Mouse (Mus musculus): ENCODE data around the gene Vwc2l. TPM values are rescaled to one million over a fixed set of nuclear protein-coding genes. Genes with fewer than 3 reads are reported as not detected.

Vwc2l gene
- polyA plus RNA-seq, 1 experiment = not detected

- Histone ChIP-seq H3K4me1 (ENCODE audit: control insufficient read depth, insufficient read depth, insufficient read length, low read length) (no peaks in the 10 kb centered on the region), H3K4me3 (ENCODE audit: low read depth, low read length) (no peak overlapping the region), H3K36me3 (ENCODE audit: control insufficient read depth, insufficient read depth, low read length) (no peaks in the 10 kb centered on the region), H3K27ac (ENCODE audit: insufficient read depth, low read depth, low read length) (no peak overlapping the region), H3K27me3 (ENCODE audit: control insufficient read depth, insufficient read depth, low read length) (no peaks in the 10 kb centered on the region)
- no peak for TF ChIP-seq CTCF (IDR thresholded peaks at IDR 0.05; ENCODE audit: extremely low read depth, insufficient read length, insufficient replicate concordance, low read depth, low read length)
- no peak for TF ChIP-seq POLR2A (IDR thresholded peaks at IDR 0.05; ENCODE audit: low read depth, low read length)
- WGBS = 70% methylated on average over 4 of the region's 4 CpGs
Observed at GRCm38 (mm10) chr1:70795094-70795493, 69.6 kb downstream of the Vwc2l start.

GRCm38 (mm10) chr1:70803401-70803800 is 77.9 kb downstream of the Vwc2l start:
- TF ChIP-seq POLR2A (IDR thresholded peaks at IDR 0.05; ENCODE audit: low read depth, low read length) (no peak), CTCF (IDR thresholded peaks at IDR 0.05; ENCODE audit: extremely low read depth, insufficient read length, insufficient replicate concordance, low read depth, low read length) (no peak)
- no peak overlapping the region for H3K27ac ChIP-seq (ENCODE audit: insufficient read depth, low read depth, low read length)
- WGBS = 75% methylated on average over 3 of the region's 3 CpGs
- H3K4me1 ChIP-seq (ENCODE audit: control insufficient read depth, insufficient read depth, insufficient read length, low read length) = no peaks in the 10 kb centered on the region
- H3K27me3 ChIP-seq (ENCODE audit: control insufficient read depth, insufficient read depth, low read length) = no peaks in the 10 kb centered on the region
- H3K36me3 ChIP-seq (ENCODE audit: control insufficient read depth, insufficient read depth, low read length) = no peaks in the 10 kb centered on the region
- H3K4me3 ChIP-seq (ENCODE audit: low read depth, low read length) = no peak overlapping the region

- Histone ChIP-seq H3K36me3 (ENCODE audit: control insufficient read depth, insufficient read depth, low read length) (no peaks in the 10 kb centered on the region), H3K27ac (ENCODE audit: insufficient read depth, low read depth, low read length) (no peak overlapping the region), H3K4me3 (ENCODE audit: low read depth, low read length) (no peak overlapping the region), H3K27me3 (ENCODE audit: control insufficient read depth, insufficient read depth, low read length) (no peaks in the 10 kb centered on the region), H3K4me1 (ENCODE audit: control insufficient read depth, insufficient read depth, insufficient read length, low read length) (no peaks in the 10 kb centered on the region)
- 34% methylated on average over 2 of the region's 2 CpGs for WGBS
- TF ChIP-seq POLR2A (IDR thresholded peaks at IDR 0.05; ENCODE audit: low read depth, low read length) (no peak), CTCF (IDR thresholded peaks at IDR 0.05; ENCODE audit: extremely low read depth, insufficient read length, insufficient replicate concordance, low read depth, low read length) (no peak)
Observed at GRCm38 (mm10) chr1:70823111-70823510, 97.6 kb downstream of the Vwc2l start.

GRCm38 (mm10) chr1:70833262-70833661 is 107.7 kb downstream of the Vwc2l start:
- TF ChIP-seq POLR2A (IDR thresholded peaks at IDR 0.05; ENCODE audit: low read depth, low read length) (no peak), CTCF (IDR thresholded peaks at IDR 0.05; ENCODE audit: extremely low read depth, insufficient read length, insufficient replicate concordance, low read depth, low read length) (no peak)

GRCm38 (mm10) chr1:70842222-70842621 is 116.7 kb downstream of the Vwc2l start:
- H3K4me1 ChIP-seq (ENCODE audit: control insufficient read depth, insufficient read depth, insufficient read length, low read length) = no peaks in the 10 kb centered on the region
- WGBS = 77% methylated on average over 7 of the region's 7 CpGs
- H3K27ac ChIP-seq (ENCODE audit: insufficient read depth, low read depth, low read length) = no peak overlapping the region
- no peak for TF ChIP-seq POLR2A (IDR thresholded peaks at IDR 0.05; ENCODE audit: low read depth, low read length)
- no peak for TF ChIP-seq CTCF (IDR thresholded peaks at IDR 0.05; ENCODE audit: extremely low read depth, insufficient read length, insufficient replicate concordance, low read depth, low read length)
- no peaks in the 10 kb centered on the region for H3K27me3 ChIP-seq (ENCODE audit: control insufficient read depth, insufficient read depth, low read length)
- no peak overlapping the region for H3K4me3 ChIP-seq (ENCODE audit: low read depth, low read length)
- H3K36me3 ChIP-seq (ENCODE audit: control insufficient read depth, insufficient read depth, low read length) = no peaks in the 10 kb centered on the region

More at GRCm38 (mm10) chr1:70833262-70833661, 107.7 kb downstream of the Vwc2l start:
- Histone ChIP-seq H3K27me3 (ENCODE audit: control insufficient read depth, insufficient read depth, low read length) (no peaks in the 10 kb centered on the region), H3K4me1 (ENCODE audit: control insufficient read depth, insufficient read depth, insufficient read length, low read length) (no peaks in the 10 kb centered on the region), H3K4me3 (ENCODE audit: low read depth, low read length) (no peak overlapping the region), H3K27ac (ENCODE audit: insufficient read depth, low read depth, low read length) (no peak overlapping the region), H3K36me3 (ENCODE audit: control insufficient read depth, insufficient read depth, low read length) (no peaks in the 10 kb centered on the region)
- WGBS = 73% methylated on average over 3 of the region's 3 CpGs

GRCm38 (mm10) chr1:70845276-70845675 is 119.8 kb downstream of the Vwc2l start:
- H3K4me1 ChIP-seq (ENCODE audit: control insufficient read depth, insufficient read depth, insufficient read length, low read length) = no peaks in the 10 kb centered on the region
- no peak overlapping the region for H3K27ac ChIP-seq (ENCODE audit: insufficient read depth, low read depth, low read length)
- H3K4me3 ChIP-seq (ENCODE audit: low read depth, low read length) = no peak overlapping the region
- no peak for TF ChIP-seq POLR2A (IDR thresholded peaks at IDR 0.05; ENCODE audit: low read depth, low read length)
- no peak for TF ChIP-seq CTCF (IDR thresholded peaks at IDR 0.05; ENCODE audit: extremely low read depth, insufficient read length, insufficient replicate concordance, low read depth, low read length)
- H3K36me3 ChIP-seq (ENCODE audit: control insufficient read depth, insufficient read depth, low read length) = no peaks in the 10 kb centered on the region
- H3K27me3 ChIP-seq (ENCODE audit: control insufficient read depth, insufficient read depth, low read length) = no peaks in the 10 kb centered on the region

- Histone ChIP-seq H3K4me1 (ENCODE audit: control insufficient read depth, insufficient read depth, insufficient read length, low read length) (no peaks in the 10 kb centered on the region), H3K27ac (ENCODE audit: insufficient read depth, low read depth, low read length) (no peak overlapping the region), H3K36me3 (ENCODE audit: control insufficient read depth, insufficient read depth, low read length) (no peaks in the 10 kb centered on the region), H3K4me3 (ENCODE audit: low read depth, low read length) (no peak overlapping the region), H3K27me3 (ENCODE audit: control insufficient read depth, insufficient read depth, low read length) (no peaks in the 10 kb centered on the region)
- 66% methylated on average over 12 of the region's 12 CpGs for WGBS
- no peak for TF ChIP-seq CTCF (IDR thresholded peaks at IDR 0.05; ENCODE audit: extremely low read depth, insufficient read length, insufficient replicate concordance, low read depth, low read length)
- TF ChIP-seq POLR2A (IDR thresholded peaks at IDR 0.05; ENCODE audit: low read depth, low read length) = no peak
Observed at GRCm38 (mm10) chr1:70851633-70852390, 126.3 kb downstream of the Vwc2l start.

Measured in small intestine, adult 2 months (tissue).